14 mouse cellular contexts compared by ENCODE assay signal in genomic region chr14:25064190-25064947, GRCm38 (mm10).
DNase-seq lines count a peak whose midpoint lies in the region; ATAC-seq lines count a peak whose summit lies in the region.
"Had no signal": no experiment of that assay in that cellular context is flagged by ENCODE, and none has a peak within 500 bp of the region (broad histone marks: within the 10 kb centered on the region; RNA-seq: fewer than 3 reads in every experiment).

No protein-coding gene starts in this region.

- H3K9ac ChIP-seq in intestine, embryonic 15.5 days: peak overlapping the region; percentile 26
- no peak overlapping the region for H3K9ac ChIP-seq in intestine, embryonic 16.5 days (ENCODE audit: low read depth, low read length)
- no peak overlapping the region for H3K9ac ChIP-seq in embryonic facial prominence, embryonic 14.5 days (ENCODE audit: low read depth, low read length)
- no peak overlapping the region for H3K9ac ChIP-seq in limb, embryonic 13.5 days
- H3K9ac ChIP-seq: liver, embryonic 13.5 days had no signal

- peak; percentile 57 for DNase-seq in embryonic facial prominence, embryonic 14.5 days (ENCODE audit: low spot score)
- peak; percentile 62 for DNase-seq in thymus, postnatal 14 days
- DNase-seq in ovary, postnatal 10 days (ENCODE audit: low spot score): no peak
- no peak for DNase-seq in cerebellum, postnatal 25 days
- DNase-seq: adrenal gland, postnatal 25 days; heart, adult 18-20 months; kidney, postnatal 10 days; layer of hippocampus, postnatal 36 days; liver, embryonic 13.5 days; lung, postnatal 14 days; retina, postnatal 1 day had no signal

- H3K27me3 ChIP-seq in intestine, embryonic 15.5 days (replicated peaks): no peaks in the 10 kb centered on the region
- no peaks in the 10 kb centered on the region for H3K27me3 ChIP-seq in intestine, embryonic 16.5 days (replicated peaks; ENCODE audit: control insufficient read depth, insufficient read depth, low read length)
- H3K27me3 ChIP-seq in embryonic facial prominence, embryonic 14.5 days (replicated peaks; ENCODE audit: control insufficient read depth, insufficient read depth, low read length): no peaks in the 10 kb centered on the region
- H3K27me3 ChIP-seq in limb, embryonic 13.5 days: no peaks in the 10 kb centered on the region
- H3K27me3 ChIP-seq: liver, embryonic 13.5 days had no signal

- no peak overlapping the region for H3K4me3 ChIP-seq in intestine, embryonic 15.5 days (replicated peaks)
- H3K4me3 ChIP-seq in intestine, embryonic 16.5 days (ENCODE audit: low read length): no peak overlapping the region
- H3K4me3 ChIP-seq in embryonic facial prominence, embryonic 14.5 days (ENCODE audit: low read depth, low read length): no peak overlapping the region
- no peak overlapping the region for H3K4me3 ChIP-seq in limb, embryonic 13.5 days
- H3K4me3 ChIP-seq: liver, embryonic 13.5 days had no signal

- H3K4me2 ChIP-seq in intestine, embryonic 15.5 days (replicated peaks): no peak overlapping the region
- H3K4me2 ChIP-seq in intestine, embryonic 16.5 days (ENCODE audit: low read depth, low read length): no peak overlapping the region
- no peak overlapping the region for H3K4me2 ChIP-seq in embryonic facial prominence, embryonic 14.5 days (ENCODE audit: low read depth, low read length)
- peak overlapping the region; percentile 12; the same call in 1 of the 2 replicates for H3K4me2 ChIP-seq in limb, embryonic 13.5 days (replicated peaks)
- H3K4me2 ChIP-seq: liver, embryonic 13.5 days had no signal

- H3K27ac ChIP-seq in intestine, embryonic 15.5 days: no peak overlapping the region
- H3K27ac ChIP-seq in intestine, embryonic 16.5 days (ENCODE audit: low read length): no peak overlapping the region
- H3K27ac ChIP-seq in embryonic facial prominence, embryonic 14.5 days (replicated peaks; ENCODE audit: low read depth, low read length): peak overlapping the region; percentile 31; the same call in 1 of the 2 replicates
- H3K27ac ChIP-seq in limb, embryonic 13.5 days: peak overlapping the region; percentile 70
- H3K27ac ChIP-seq: liver, embryonic 13.5 days had no signal

- no peaks in the 10 kb centered on the region for H3K9me3 ChIP-seq in intestine, embryonic 15.5 days
- H3K9me3 ChIP-seq in intestine, embryonic 16.5 days (ENCODE audit: control insufficient read depth, low read length): no peaks in the 10 kb centered on the region
- no peaks in the 10 kb centered on the region for H3K9me3 ChIP-seq in embryonic facial prominence, embryonic 14.5 days (ENCODE audit: control insufficient read depth, low read length)
- H3K9me3 ChIP-seq in limb, embryonic 13.5 days: no peaks in the 10 kb centered on the region
- H3K9me3 ChIP-seq: liver, embryonic 13.5 days had no signal

- H3K36me3 ChIP-seq in intestine, embryonic 15.5 days: no peaks in the 10 kb centered on the region
- H3K36me3 ChIP-seq in intestine, embryonic 16.5 days (ENCODE audit: control insufficient read depth, insufficient read depth, low read length): no peaks in the 10 kb centered on the region
- H3K36me3 ChIP-seq in embryonic facial prominence, embryonic 14.5 days (ENCODE audit: control insufficient read depth, insufficient read depth, low read length): no peaks in the 10 kb centered on the region
- no peaks in the 10 kb centered on the region for H3K36me3 ChIP-seq in limb, embryonic 13.5 days
- H3K36me3 ChIP-seq: liver, embryonic 13.5 days had no signal

- no peak for ATAC-seq in intestine, embryonic 15.5 days
- ATAC-seq in intestine, embryonic 16.5 days: no peak
- ATAC-seq in embryonic facial prominence, embryonic 14.5 days (ENCODE audit: low read depth): peak; percentile 48; the same call in 1 of the 2 replicates
- ATAC-seq in limb, embryonic 13.5 days (ENCODE audit: low FRiP score, low read depth): peak; percentile 41

- WGBS in intestine, embryonic 15.5 days: 47% methylated on average over 8 of the region's 8 CpGs
- WGBS in intestine, embryonic 16.5 days: 53% methylated on average over 8 of the region's 8 CpGs
- WGBS in embryonic facial prominence, embryonic 14.5 days: 33% methylated on average over 8 of the region's 8 CpGs
- 25% methylated on average over 8 of the region's 8 CpGs for WGBS in limb, embryonic 13.5 days

- peaks cover 34% of the 10 kb centered on the region for H3K4me1 ChIP-seq in intestine, embryonic 15.5 days (replicated peaks)
- peaks cover 16% of the 10 kb centered on the region for H3K4me1 ChIP-seq in intestine, embryonic 16.5 days (ENCODE audit: control insufficient read depth, insufficient read depth, low read length)
- H3K4me1 ChIP-seq in embryonic facial prominence, embryonic 14.5 days (ENCODE audit: control insufficient read depth, insufficient read depth, low read length): peaks cover 41% of the 10 kb centered on the region
- H3K4me1 ChIP-seq in limb, embryonic 13.5 days: peaks cover 64% of the 10 kb centered on the region

Comparison
In these comparisons a context has a peak if more than half of its experiments do, and no peak if none do; other contexts are left out.
1. ATAC-seq: peak in embryonic facial prominence, embryonic 14.5 days (single experiment) and limb, embryonic 13.5 days (single experiment); none in intestine, embryonic 15.5 days (single experiment) and intestine, embryonic 16.5 days (single experiment).
2. H3K27ac ChIP-seq: peak in embryonic facial prominence, embryonic 14.5 days (single experiment) and limb, embryonic 13.5 days (single experiment); none in intestine, embryonic 15.5 days (single experiment) and intestine, embryonic 16.5 days (single experiment).
3. DNase-seq: peak in embryonic facial prominence, embryonic 14.5 days (single experiment) and thymus, postnatal 14 days (single experiment); none in ovary, postnatal 10 days (single experiment) and cerebellum, postnatal 25 days (0 of 2).